Mouse (Mus musculus) heart, postnatal 25 days (tissue): ENCODE measurements around the gene Ptpra. TPM values are rescaled to one million over a fixed set of nuclear protein-coding genes. Genes with fewer than 3 reads are reported as not detected.
"Not testable (repeated sequence)": the region's sequence is repeated elsewhere in the genome, so short reads cannot be mapped to it uniquely, and the experiment has no call there.

Source experiments
- DNase-seq: peaks from one replicate; pipeline ENCODE4 v3.0.0; 2022; ENCODE audit warnings: low spot score
- intact Hi-C: fragments of 180-260 bp; cut with DNase I; formaldehyde crosslinking; loops from one replicate; pipeline ENCODE4 v1.15.1; 2025
- total RNA-seq, 2 experiments: library from RNA; stranded (reverse); gene quantifications; 2 replicates each; pipeline ENCODE4 v1.2.3; 2021

Ptpra gene
- total RNA-seq, 2 experiments from 2014 or later = 47.4 to 51.4 TPM

GRCm38 (mm10) chr2:130476666-130477297, 26.7 kb downstream of the Ptpra start:
- intact Hi-C loops = no loop called here
- DNase-seq = no peak

DNA sequence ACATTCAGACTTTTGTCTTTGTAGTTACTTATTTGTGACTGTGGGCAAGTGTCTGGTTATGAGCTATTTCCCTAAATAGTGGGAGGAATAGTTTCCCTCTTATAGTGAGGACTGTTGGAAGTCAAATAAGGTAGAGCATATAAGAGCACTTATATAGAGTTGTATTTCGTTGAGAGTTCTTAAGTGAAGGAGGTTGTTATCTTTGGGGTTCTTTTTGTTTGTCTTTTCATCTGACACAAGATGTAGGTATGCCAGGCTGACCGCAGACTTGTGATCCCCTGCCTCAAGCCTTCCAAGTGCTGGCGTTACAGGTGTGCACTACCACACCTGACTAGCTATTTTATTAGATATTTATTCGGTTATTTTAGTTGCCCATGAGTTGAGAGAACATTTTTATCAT, 32.1 kb downstream of the Ptpra start:
- intact Hi-C loops = no loop called here
- no peak for DNase-seq

GRCm38 (mm10) chr2:130482700-130483099, 32.6 kb downstream of the Ptpra start:
- intact Hi-C loops = no loop called here
- DNase-seq = no peak

DNA sequence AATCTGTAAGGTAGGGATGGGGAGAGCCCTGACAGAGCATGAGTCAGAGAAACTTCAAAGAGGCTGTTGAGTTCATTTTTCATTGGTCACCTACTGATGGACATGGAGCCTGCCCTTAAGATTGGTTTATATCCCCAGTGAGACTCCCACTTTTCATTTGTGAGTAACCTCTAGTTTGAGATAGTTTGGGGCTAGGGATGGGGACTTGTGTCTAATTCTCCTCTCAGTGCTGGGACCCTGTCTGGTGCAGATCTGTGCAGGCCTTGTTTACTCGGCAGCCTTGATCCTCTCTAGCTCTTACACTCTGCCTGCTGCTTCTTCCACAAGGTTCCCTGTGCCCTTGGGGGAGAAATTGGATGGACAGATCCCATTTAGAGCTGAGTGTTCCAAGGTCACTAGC, 34.1 kb downstream of the Ptpra start:
- DNase-seq = no peak
- intact Hi-C loops = no loop called here

DNA sequence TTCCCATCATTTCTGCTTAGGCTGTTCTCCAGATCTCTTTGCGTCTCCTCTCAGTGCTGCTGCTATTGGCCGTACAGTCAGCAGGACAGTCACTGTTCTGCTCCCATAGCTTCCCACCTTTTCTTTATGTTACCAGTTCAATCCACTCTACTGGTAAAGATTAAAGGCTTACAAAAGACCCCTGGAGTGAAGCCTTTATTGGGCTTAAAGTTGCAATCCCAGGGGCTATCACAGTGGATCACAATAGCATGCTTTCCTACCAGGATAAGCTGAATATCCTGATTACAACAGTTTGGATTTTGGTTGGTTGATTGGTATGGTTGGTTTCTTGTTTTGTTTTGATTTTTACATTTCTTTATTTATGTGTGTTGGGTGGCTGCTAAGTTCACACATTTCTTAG, 37.9 kb downstream of the Ptpra start:
- DNase-seq = no peak
- intact Hi-C loops = no loop called here

GRCm38 (mm10) chr2:130488600-130488999, 38.5 kb downstream of the Ptpra start:
- intact Hi-C loops = no loop called here
- DNase-seq = no peak

GRCm38 (mm10) chr2:130491162-130491561, 41.1 kb downstream of the Ptpra start:
- intact Hi-C loops = no loop called here
- DNase-seq = no peak

DNA sequence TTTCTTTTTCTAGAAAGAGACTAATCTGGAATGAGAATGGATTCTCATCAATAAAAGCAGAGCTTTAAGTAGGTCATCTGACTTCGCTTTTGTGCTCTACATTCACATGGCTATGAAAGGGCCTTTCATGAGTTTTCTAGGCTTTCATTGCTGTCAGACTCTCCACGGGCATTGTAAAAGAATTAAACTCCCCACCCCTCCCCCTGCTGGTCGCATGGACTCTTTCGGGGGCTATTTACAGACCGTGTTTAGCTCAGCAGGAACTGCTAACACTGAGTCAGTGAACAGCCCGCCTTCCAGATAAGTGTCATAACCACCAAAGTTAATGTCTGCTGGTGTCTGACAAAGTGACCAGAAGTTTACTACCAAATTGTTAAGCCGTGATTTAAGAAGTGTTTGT, 41.5 kb downstream of the Ptpra start:
- peak; percentile 26 for DNase-seq
- intact Hi-C loops = no loop called here

- not testable (repeated sequence) for DNase-seq
- intact Hi-C loops = loop anchor here (5.0 kb wide), 1 partner anchor 43 kb away; the partner anchor contains the start of gene Ptpra
Observed at GRCm38 (mm10) chr2:130495114-130495513, 45.0 kb downstream of the Ptpra start.

DNA sequence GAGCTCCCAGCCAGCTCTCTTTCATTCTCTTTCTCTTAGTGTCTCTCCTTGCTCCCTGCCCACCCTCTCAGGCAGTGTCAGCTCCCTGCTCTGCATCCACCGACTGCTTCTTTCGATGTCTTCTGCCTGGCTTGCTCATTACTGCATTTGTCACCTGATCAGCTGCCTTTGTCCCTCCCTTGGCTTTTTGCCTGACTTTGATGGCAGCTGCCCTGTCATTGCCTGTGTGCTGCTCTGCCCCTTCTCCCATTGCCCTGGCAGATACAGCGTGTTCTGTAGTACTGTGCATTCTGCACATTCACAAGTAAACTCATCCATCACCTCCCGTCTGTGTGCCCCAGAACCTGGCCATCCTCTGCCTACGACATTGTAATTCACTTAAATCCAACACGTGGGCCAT, 46.0 kb downstream of the Ptpra start:
- intact Hi-C loops = loop anchor here (5.0 kb wide), 1 partner anchor 44 kb away; the partner anchor contains the start of gene Ptpra

GRCm38 (mm10) chr2:130496931-130497330, 46.9 kb downstream of the Ptpra start:
- DNase-seq = no peak
- intact Hi-C loops = loop anchor here (1.0 to 5.0 kb wide), 2 partner anchors 10 to 45 kb away; partner anchors contain the start of gene Ptpra

More for the DNA sequence above, 46.0 kb downstream of the Ptpra start:
- DNase-seq = no peak

- intact Hi-C loops = loop anchor here (5.0 kb wide), 1 partner anchor 47 kb away; the partner anchor contains the start of gene Ptpra
- DNase-seq = no peak
Observed at GRCm38 (mm10) chr2:130499546-130499945, 49.5 kb downstream of the Ptpra start.

DNA sequence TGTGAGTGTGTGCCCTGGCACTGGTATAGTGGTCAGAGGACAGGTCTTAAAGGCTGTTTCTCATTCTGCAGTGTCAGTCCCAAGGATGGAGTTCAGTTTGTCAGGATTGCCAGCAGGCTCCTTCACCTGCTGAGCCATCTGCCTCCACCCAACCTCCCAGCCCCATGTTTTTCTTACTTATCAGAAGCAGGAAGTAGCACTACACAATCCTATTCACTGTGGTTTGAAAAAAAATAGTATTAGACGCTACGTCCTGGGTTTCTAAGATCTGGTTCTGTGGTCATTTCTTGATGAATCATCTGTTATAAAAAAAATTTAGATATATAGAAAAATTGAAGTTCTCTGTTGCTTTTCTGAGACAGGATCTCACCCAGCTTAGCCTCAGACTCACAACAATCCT, 51.5 kb downstream of the Ptpra start:
- intact Hi-C loops = no loop called here
- DNase-seq = no peak

- DNase-seq, intact Hi-C loops: not testable (repeated sequence)
Observed at GRCm38 (mm10) chr2:130511616-130512015, 61.5 kb downstream of the Ptpra start.

DNA sequence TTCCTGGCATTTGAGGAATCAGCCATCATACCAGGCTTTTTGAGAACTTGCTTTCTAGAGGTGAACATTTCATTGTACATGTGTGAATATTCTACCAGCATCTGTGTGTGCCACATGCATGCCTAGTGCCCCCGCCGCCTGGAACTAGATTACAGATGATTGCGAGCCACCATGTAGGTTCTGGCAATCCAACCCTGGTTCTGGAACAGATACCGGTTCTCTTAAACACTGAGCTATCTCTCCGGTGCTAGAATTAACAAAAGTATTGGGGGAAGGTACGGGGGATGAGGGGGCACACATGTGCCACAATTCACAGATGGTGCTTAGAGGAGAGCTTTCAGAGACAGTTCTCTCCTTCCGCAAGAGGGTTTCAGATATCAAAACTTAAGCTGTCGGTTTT, 63.8 kb downstream of the Ptpra start:
- intact Hi-C loops = no loop called here
- DNase-seq = no peak

DNA sequence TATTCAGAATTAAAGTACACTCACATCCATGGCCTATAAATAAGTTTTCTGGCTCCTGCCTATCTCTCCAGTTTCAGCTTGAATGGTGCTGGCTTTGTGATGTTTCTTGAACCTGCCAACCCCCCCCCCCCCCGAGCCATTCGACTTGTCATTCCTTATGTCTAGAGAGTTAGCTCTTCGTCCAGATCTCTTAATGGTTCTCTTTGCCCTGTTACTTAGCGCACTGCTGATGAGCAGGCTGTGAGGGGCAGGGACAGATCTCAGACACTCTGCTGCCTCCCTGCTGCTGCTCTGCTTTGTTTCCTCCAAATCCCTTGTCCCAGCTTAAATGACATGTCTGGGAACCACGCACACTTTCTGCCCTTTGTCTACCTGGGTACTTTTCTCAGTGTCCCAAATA, 65.7 kb downstream of the Ptpra start:
- DNase-seq = no peak
- intact Hi-C loops = no loop called here

DNA sequence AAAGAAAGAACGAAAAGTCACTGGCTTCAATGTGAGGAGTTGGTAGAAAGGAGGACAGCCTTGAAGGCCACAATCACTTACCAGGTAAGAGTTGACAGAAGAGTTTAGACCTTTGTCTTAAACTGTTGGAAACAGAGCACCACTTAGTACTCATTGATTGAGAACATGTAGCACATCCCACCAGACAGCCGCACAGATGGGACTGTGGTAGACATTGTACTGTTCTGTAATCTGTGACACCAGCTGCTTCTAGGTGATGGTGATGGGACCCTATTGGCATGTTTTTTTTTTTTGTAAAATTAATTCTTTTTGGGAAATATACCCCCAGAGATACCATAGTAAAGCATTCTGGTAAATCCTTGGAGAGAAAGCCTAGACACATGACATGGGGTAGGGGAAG, 71.8 kb downstream of the Ptpra start:
- intact Hi-C loops = loop anchor here (5.0 kb wide), 1 partner anchor 75 kb away; no protein-coding TSS in a partner anchor
- no peak for DNase-seq

GRCm38 (mm10) chr2:130525480-130525879, 75.4 kb downstream of the Ptpra start:
- intact Hi-C loops, DNase-seq: not testable (repeated sequence)

GRCm38 (mm10) chr2:130528457-130528856, 78.4 kb downstream of the Ptpra start:
- DNase-seq = no peak
- intact Hi-C loops = no loop called here

- no peak for DNase-seq
- intact Hi-C loops = no loop called here
Observed at GRCm38 (mm10) chr2:130529290-130529689, 79.2 kb downstream of the Ptpra start.

DNA sequence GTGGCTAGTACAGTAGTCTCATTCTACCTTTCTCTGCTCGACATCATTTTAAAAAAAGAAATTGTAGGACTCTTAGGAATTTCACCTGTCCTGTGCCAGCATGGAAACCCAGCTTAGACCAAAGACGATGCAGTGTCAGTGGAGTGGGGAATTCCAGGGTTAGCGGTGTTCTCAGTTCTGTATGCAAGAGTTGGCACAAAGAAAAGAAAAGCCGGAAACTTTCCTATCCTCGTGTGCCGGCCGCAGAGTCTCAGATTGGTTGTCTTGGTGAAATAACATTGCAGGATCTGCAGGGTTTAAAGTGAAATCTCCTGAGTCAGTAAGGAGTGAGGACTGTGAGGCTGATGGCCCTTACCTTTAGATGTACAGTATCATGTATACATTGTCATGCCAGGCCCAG, 79.8 kb downstream of the Ptpra start:
- intact Hi-C loops = no loop called here

DNA sequence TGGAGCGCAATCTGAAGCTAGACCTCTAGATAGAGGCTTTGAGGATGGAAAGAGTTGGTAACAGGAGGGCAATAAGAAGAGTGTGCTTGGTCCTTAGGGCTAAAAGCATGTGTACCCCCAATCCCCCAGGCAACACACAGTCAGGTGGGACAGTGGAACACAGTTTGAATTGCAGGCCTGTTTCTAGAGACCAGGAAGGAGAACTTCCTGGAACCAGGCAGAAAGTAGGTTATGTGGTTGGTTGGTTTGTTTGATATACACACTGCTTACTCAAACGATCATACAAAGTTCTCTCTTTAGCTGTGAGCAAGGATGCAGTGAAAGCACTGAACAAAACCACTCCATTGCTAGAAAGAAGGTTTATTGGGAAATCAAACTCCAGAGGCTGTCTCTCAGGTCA, 82.1 kb downstream of the Ptpra start:
- DNase-seq = no peak
- intact Hi-C loops = no loop called here

More for the DNA sequence above, 79.8 kb downstream of the Ptpra start:
- DNase-seq = no peak
